Mouse (Mus musculus) midbrain, embryonic 14.5 days (tissue): ENCODE data around the gene Aoc1. TPM values are rescaled to one million over a fixed set of nuclear protein-coding genes. Genes with fewer than 3 reads are reported as not detected.

ENCODE experiments used
- ATAC-seq: fragments of 200-750 bp; cut with Nextera tagmentation; 2 replicates; pipeline ENCODE4 v1.8.0; 2017; ENCODE audit warnings: moderate number of reproducible peaks, moderate library complexity; ENCODE audit not compliant: low FRiP score, low TSS enrichment
- DNase-seq: peaks from one replicate; pipeline ENCODE4 v3.0.0-alpha.2; 2015
- H3K27ac ChIP-seq: fragments of 300-500 bp; sonication (generic); replicated peaks from 2 replicates; pipeline ENCODE4 v1.5.1; 2014; ENCODE audit warnings: mild to moderate bottlenecking, low read depth, low read length, moderate library complexity
- H3K27me3 ChIP-seq: fragments of 300-500 bp; sonication (generic); 2 replicates; pipeline ENCODE4 v1.6.1; 2014; ENCODE audit warnings: low read length, control low read depth, mixed read lengths; ENCODE audit not compliant: control insufficient read depth, insufficient read depth
- H3K36me3 ChIP-seq: fragments of 300-500 bp; sonication (generic); 2 replicates; pipeline ENCODE4 v1.6.1; 2014; ENCODE audit warnings: low read length, control low read depth; ENCODE audit not compliant: control insufficient read depth, insufficient read depth
- H3K4me1 ChIP-seq: fragments of 300-500 bp; sonication (generic); 2 replicates; pipeline ENCODE4 v1.6.1; 2014; ENCODE audit warnings: mild to moderate bottlenecking, antibody characterized with exemption, low read length, control low read depth; ENCODE audit not compliant: control insufficient read depth, insufficient read depth
- H3K4me2 ChIP-seq: fragments of 300-500 bp; sonication (generic); 2 replicates; pipeline ENCODE4 v1.6.1; 2014; ENCODE audit warnings: mild to moderate bottlenecking, low read length, moderate library complexity
- H3K4me3 ChIP-seq: fragments of 300-500 bp; sonication (generic); replicated peaks from 2 replicates; pipeline ENCODE4 v1.5.1; 2014; ENCODE audit warnings: low read depth, low read length
- H3K9ac ChIP-seq: fragments of 300-500 bp; sonication (generic); replicated peaks from 2 replicates; pipeline ENCODE4 v1.6.1; 2014; ENCODE audit warnings: mild to moderate bottlenecking, low read length, moderate library complexity
- H3K9me3 ChIP-seq: fragments of 300-500 bp; sonication (generic); 2 replicates; pipeline ENCODE4 v1.6.1; 2016; ENCODE audit warnings: low read length, control low read depth, mixed read lengths; ENCODE audit not compliant: control insufficient read depth
- WGBS: fragments of 180-500 bp; shearing (Covaris S2); extraction: QIAGEN DNeasy Blood & Tissue Kit; methylation state at CpG from one replicate; pipeline ENCODE4 v1.1.7; 2014; 5-methylcytosine and 5-hydroxymethylcytosine counted together
- polyA plus RNA-seq: library from polyadenylated mRNA; unstranded; fragments of >200 nt; fragmentation: Nextera tagmentation; extraction: Ambion mirVana; gene quantifications from 2 replicates; pipeline ENCODE4 v1.2.1, GENCODE M21; 2014

Gene Aoc1
- polyA plus RNA-seq, 1 experiment from 2014 or later, result not detected

DNA sequence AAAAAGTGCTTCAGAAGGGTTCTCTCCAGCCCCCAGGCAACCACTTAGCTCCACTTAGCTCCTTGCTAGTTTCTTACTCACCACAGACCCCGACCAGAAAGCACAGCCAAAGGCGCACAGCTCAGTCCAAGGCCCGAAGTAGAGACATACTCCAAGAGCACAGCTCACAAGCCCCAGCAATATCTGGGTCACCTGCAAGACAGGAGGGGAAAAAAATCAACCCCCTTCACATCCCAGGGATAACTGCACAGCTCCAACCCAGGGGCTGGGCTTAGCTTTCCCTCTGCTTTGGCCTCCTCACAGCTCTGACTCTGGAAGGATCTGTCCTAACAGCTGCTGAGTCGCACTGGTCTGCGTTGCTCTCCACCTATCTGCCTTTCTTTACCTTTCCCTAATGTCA lies 36.5 kb upstream of the Aoc1 start:
- no peak for DNase-seq
- Histone ChIP-seq H3K9me3 (no peaks in the 10 kb centered on the region), H3K27me3 (no peaks in the 10 kb centered on the region), H3K4me3 (no peak overlapping the region), H3K4me2 (no peak overlapping the region), H3K4me1 (peaks cover 26% of the 10 kb centered on the region), H3K27ac (no peak overlapping the region), H3K9ac (no peak overlapping the region), H3K36me3 (peaks cover 16% of the 10 kb centered on the region)
- no peak for ATAC-seq
- 87% methylated on average over 5 of the region's 5 CpGs for WGBS

DNA sequence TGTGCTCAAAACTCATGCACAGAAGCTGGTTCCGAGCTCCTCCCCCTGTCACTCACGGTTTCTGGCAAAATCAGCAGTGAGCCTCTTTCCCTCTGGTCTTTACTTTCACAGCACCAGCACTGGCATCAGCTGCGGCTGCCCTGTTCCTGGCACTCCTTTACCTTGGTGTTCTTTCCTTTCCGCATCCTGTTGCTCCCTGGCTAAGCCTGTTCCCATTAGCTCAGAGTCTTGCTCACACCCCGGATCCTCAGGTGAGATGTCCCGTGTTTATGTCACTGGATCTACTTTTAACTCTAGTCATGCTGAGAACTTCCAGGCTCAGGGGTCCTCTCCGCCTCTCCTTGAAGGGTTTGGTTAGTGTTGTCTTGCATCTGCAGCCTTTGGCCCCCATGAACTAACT lies 35.2 kb upstream of the Aoc1 start:
- Histone ChIP-seq H3K4me1 (peaks cover 37% of the 10 kb centered on the region), H3K36me3 (peaks cover 16% of the 10 kb centered on the region), H3K27ac (no peak overlapping the region), H3K9me3 (no peaks in the 10 kb centered on the region), H3K9ac (no peak overlapping the region), H3K27me3 (no peaks in the 10 kb centered on the region), H3K4me2 (no peak overlapping the region), H3K4me3 (no peak overlapping the region)
- 82% methylated on average over 7 of the region's 7 CpGs for WGBS
- ATAC-seq, result no peak
- DNase-seq, result no peak

DNA sequence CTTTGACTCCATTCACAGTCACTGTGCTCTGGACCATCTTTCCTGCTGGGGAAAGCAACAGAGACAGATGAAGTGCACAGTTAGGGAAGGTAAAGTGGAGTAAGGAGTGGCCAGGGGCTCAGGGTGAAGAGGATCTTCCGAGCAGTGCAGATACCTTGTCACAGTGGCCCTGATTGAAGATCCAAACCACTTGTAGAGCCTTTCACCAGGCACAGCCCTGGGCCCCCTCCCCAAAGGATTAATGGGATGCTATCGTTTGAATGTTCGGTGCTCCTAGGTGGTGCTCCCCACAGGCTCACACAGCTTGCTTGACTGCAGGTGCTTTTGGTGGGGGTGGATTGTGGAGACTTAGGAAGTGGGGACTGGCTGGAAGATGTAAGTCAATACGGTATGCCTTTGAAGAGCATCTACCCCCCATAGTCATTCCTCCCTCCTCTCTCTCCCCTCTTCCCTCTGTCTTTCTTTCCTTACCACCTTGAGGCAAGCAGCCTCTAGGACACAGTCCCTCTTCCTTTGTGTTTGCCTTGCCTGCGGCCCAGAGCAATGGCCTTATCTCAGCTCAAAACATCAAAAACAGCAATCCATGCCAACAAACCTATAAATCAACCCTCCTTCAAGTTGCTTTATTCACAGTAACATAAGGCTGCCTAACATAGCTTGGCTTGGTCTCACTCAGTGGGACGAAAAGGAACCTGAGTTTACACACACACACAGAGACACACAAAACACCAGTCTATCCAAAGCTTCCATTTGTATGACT lies 34.2 kb upstream of the Aoc1 start:
- Histone ChIP-seq H3K9me3 (no peaks in the 10 kb centered on the region), H3K27ac (no peak overlapping the region), H3K4me2 (no peak overlapping the region), H3K36me3 (peaks cover 14% of the 10 kb centered on the region), H3K9ac (no peak overlapping the region), H3K27me3 (no peaks in the 10 kb centered on the region), H3K4me1 (peaks cover 37% of the 10 kb centered on the region), H3K4me3 (no peak overlapping the region)
- WGBS, result 84% methylated on average over 6 of the region's 6 CpGs
- ATAC-seq, result no peak
- no peak for DNase-seq

DNA sequence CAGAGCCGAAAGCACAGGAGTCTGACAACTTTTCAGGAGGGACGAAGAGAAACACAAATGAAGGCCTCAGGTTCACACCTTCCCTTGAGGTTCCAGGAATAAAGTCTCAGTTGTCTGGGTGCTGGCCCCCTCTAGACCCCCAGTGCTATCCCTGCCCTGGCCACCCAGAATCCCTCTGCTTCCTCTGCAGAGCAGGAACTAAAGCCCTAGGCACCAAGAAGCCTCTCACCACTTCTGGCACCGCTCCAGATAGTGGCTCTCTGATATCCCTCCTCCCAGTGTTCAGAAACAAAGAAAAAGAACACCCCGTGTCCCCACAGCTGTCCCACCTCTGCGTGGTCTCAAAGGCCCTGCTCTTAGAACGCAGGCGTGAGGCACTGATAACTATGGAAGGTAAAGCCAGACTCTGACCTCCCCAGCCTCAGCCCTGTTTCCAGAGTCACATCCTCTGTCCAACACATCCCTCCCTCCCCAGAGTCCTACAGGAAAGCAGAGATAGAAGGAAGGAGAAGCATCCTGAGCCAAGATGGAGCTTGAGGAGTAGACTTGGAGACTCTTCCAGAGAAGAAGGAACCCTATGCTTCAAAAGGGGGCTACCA lies 32.2 kb upstream of the Aoc1 start, which contains the start of gene Tmem176a:
TSS of gene Tmem176a (plus strand) at position 549 of the 599 bp plus-strand sequence.
- peak within 1 kb of the TSS; percentile 30 for H3K4me3 ChIP-seq
- H3K4me1 ChIP-seq, result peaks cover 37% of the 10 kb centered on the region
- H3K27ac ChIP-seq, result peak within 1 kb of the TSS; percentile 71
- no peaks in the 10 kb centered on the region for H3K27me3 ChIP-seq
- DNase-seq, result peak; percentile 73
- WGBS, result 22% methylated on average over 7 of the region's 7 CpGs
- H3K9ac ChIP-seq, result peak within 1 kb of the TSS; percentile 27
- H3K36me3 ChIP-seq, result no peaks in the 10 kb centered on the region
- ATAC-seq, result peak; percentile 14; the same call in 1 of the 2 replicates
- H3K9me3 ChIP-seq, result no peaks in the 10 kb centered on the region
- H3K4me2 ChIP-seq, result peak within 1 kb of the TSS; percentile 57

DNA sequence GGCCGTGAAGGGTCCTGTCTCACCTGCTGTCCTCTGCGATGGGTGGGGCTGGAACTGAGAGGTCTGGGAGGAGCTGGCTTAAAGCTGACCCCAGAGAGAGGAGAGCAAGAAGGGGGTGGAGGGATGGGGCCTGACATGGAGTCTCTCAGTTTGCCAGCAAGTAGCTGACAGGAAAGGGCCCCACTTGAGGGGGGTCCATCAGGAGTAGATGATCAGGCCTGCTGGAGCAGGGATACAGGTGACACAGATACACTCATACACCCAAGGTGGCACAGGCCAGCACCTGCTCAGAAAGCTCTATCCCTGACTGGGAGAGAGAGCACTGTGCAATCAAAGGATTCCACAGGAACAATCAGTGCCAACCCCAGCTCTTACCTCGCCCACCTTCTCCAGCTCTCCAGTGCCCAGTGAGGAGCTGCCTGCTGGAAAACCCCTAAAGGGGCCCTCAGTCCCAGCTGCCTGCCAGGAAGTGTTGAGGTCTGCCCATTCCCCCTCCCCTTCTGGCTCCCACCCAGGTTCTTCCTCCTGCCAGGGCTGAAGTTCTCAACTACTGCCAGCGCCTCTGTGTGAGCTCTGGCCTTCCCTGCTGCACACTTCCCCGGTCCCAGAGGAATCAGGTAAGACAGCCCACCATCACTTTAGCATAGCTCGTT lies 31.6 kb upstream of the Aoc1 start, which contains the start of gene Tmem176b:
TSS of gene Tmem176b (minus strand) at position 524 of the 653 bp plus-strand sequence.
- Histone ChIP-seq H3K27me3 (no peaks in the 10 kb centered on the region), H3K9me3 (no peaks in the 10 kb centered on the region), H3K9ac (peak within 1 kb of the TSS; percentile 27), H3K36me3 (no peaks in the 10 kb centered on the region), H3K4me1 (peaks cover 37% of the 10 kb centered on the region), H3K4me2 (peak within 1 kb of the TSS; percentile 57), H3K27ac (peak within 1 kb of the TSS; percentile 71), H3K4me3 (peak within 1 kb of the TSS; percentile 30)
- ATAC-seq (peak; percentile 86), DNase-seq (peak; percentile 90)
- 21% methylated on average over 6 of the region's 6 CpGs for WGBS

DNA sequence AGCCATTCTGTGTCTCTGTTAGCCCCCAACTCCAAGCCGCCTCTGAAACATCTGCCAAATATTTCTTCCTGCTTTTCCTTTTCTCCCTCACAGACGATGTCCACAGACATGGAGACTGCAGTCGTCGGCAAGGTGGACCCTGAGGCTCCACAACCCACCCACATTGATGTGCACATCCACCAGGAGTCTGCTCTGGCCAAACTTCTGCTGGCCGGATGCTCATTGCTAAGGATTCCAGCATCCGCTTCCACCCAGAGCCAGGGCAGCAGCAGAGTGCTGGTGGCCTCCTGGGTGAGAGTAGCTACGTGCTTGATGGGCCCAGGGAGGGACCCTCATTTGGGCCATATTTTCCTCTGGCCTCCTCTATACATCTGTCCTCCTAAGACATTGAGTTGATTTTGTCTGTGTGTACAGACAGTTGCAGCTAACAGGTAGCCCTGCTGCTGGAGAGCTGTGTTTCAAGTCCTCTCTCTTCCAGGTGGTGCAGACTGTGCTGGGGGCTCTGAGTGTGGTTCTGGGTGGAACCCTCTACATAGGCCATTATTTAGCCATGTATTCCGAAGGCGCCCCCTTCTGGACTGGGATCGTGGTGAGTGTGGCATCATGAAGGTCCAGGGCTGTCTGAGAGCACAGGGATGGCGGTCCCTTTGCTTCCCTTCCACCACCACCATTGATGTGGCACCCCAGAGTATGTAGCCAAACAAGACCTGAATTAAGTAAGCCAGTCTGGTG lies 30.4 kb upstream of the Aoc1 start:
- H3K9me3 ChIP-seq, result no peaks in the 10 kb centered on the region
- no peak overlapping the region for H3K9ac ChIP-seq
- peak overlapping the region; percentile 57; the same call in 1 of the 2 replicates for H3K4me2 ChIP-seq
- 79% methylated on average over 11 of the region's 11 CpGs for WGBS
- H3K27ac ChIP-seq, result no peak overlapping the region
- no peaks in the 10 kb centered on the region for H3K27me3 ChIP-seq
- H3K36me3 ChIP-seq, result no peaks in the 10 kb centered on the region
- no peak for DNase-seq
- peaks cover 37% of the 10 kb centered on the region for H3K4me1 ChIP-seq
- no peak overlapping the region for H3K4me3 ChIP-seq
- no peak for ATAC-seq

DNA sequence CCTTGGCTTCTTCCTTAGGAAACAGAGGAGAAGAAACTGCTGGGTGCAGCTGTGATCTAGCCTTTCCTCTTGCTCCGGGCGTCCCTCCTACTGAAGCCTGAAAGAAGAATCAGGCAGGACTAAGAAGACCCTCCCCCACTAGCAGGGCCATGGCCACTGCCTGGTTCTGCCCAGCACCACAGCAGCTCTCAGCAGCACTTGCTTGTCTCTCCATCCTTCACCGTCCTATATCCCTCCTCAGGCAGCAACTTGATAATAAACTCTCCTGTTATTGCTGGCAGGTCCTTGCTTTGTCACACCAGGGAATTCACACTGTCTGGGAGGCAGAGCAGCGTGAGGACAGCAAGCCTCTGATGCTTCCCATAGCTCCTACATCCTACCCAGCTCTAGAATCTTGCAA lies 27.6 kb upstream of the Aoc1 start:
- ATAC-seq, result no peak
- H3K27me3 ChIP-seq, result no peaks in the 10 kb centered on the region
- H3K9ac ChIP-seq, result no peak overlapping the region
- H3K36me3 ChIP-seq, result no peaks in the 10 kb centered on the region
- no peak overlapping the region for H3K4me2 ChIP-seq
- H3K27ac ChIP-seq, result no peak overlapping the region
- 71% methylated on average over 4 of the region's 4 CpGs for WGBS
- H3K4me3 ChIP-seq, result no peak overlapping the region
- H3K4me1 ChIP-seq, result peaks cover 22% of the 10 kb centered on the region
- no peaks in the 10 kb centered on the region for H3K9me3 ChIP-seq
- no peak for DNase-seq

DNA sequence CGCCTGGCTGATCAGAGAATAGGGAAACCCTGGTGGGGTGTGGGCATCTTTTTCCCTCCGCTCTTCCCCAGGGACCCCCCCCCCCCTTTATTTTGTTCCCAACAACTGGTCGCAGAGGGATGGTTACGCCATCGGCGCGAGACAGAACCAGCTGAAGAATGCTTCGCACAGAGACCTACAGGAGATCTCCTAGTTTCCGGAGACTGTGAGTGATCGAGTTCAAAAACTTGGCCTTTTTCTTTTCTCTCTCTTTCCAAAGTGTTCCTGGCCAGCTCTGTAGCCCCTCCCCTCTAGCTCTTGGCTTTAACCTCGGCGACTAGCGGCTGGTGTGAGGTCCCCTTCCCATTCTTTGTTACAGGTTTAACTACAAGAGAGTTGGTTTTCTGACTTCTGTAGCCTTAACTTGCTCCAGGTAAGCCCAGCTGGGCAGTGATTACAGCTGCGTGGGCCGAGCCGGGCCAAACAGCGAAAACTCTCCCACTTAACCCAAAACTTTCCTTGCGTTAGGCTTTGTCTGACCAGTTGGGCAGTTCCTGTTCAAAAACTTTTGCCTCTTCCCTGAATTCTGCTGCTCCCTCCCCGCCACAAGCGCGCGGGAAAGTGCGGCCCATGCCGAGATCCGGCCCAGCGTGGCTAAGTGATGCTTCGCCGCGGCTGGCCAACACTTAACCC lies 20.7 kb upstream of the Aoc1 start:
- DNase-seq (peak; percentile 53), ATAC-seq (no peak; the same call in 1 of the 2 replicates)
- peak overlapping the region; percentile 25 for H3K4me3 ChIP-seq
- no peaks in the 10 kb centered on the region for H3K27me3 ChIP-seq
- H3K4me1 ChIP-seq, result 0 out of 2 replicates have a peak, but pooled peaks cover 5% of the 10 kb centered on the region
- no peaks in the 10 kb centered on the region for H3K36me3 ChIP-seq
- WGBS, result 2% methylated on average over 29 of the region's 29 CpGs
- H3K27ac ChIP-seq, result no peak overlapping the region
- no peak overlapping the region; the same call in 1 of the 2 replicates for H3K9ac ChIP-seq
- peak overlapping the region; percentile 59 for H3K4me2 ChIP-seq
- no peaks in the 10 kb centered on the region for H3K9me3 ChIP-seq
